Mouse (Mus musculus) CH12F3 (cell line): Measurements from ENCODE around the gene Rnpepl1.

ENCODE experiments used
- in situ Hi-C: fragments of 300-500 bp; cut with MboI; formaldehyde crosslinking; loops from 2 replicates; pipeline ENCODE4 v1.14.3; 2020; ENCODE audit warnings: low sequenced_read_pairs

Rnpepl1 gene

GRCm38 (mm10) chr1:92910239-92910885 lies at the start of gene Rnpepl1:
Gene Rnpepl1 (plus strand): TSS chr1:92910783.
- in situ Hi-C loops = no loop called here

GRCm38 (mm10) chr1:92861503-92861902 lies 49.1 kb upstream of the Rnpepl1 start:
- in situ Hi-C loops = no loop called here

GRCm38 (mm10) chr1:92863268-92863667 lies 47.3 kb upstream of the Rnpepl1 start:
- in situ Hi-C loops = no loop called here

GRCm38 (mm10) chr1:92866170-92866569 lies 44.4 kb upstream of the Rnpepl1 start:
- in situ Hi-C loops = no loop called here

- in situ Hi-C loops = no loop called here
Measured at GRCm38 (mm10) chr1:92869985-92870384, 40.6 kb upstream of the Rnpepl1 start.

GRCm38 (mm10) chr1:92872666-92873065 lies 37.9 kb upstream of the Rnpepl1 start:
- in situ Hi-C loops = no loop called here

- in situ Hi-C loops = no loop called here
Measured at GRCm38 (mm10) chr1:92874011-92874410, 36.6 kb upstream of the Rnpepl1 start.

- in situ Hi-C loops = no loop called here
Measured at GRCm38 (mm10) chr1:92875360-92876111, 35.0 kb upstream of the Rnpepl1 start.

- in situ Hi-C loops = no loop called here
Measured at GRCm38 (mm10) chr1:92877431-92877978, 33.1 kb upstream of the Rnpepl1 start.

- in situ Hi-C loops = no loop called here
Measured at GRCm38 (mm10) chr1:92878066-92878741, 32.4 kb upstream of the Rnpepl1 start.

GRCm38 (mm10) chr1:92879266-92879665 lies 31.3 kb upstream of the Rnpepl1 start:
- in situ Hi-C loops = no loop called here

- in situ Hi-C loops = no loop called here
Measured at GRCm38 (mm10) chr1:92880101-92880500, 30.5 kb upstream of the Rnpepl1 start.

- in situ Hi-C loops = no loop called here
Measured at GRCm38 (mm10) chr1:92881982-92882381, 28.6 kb upstream of the Rnpepl1 start.

GRCm38 (mm10) chr1:92888901-92889655 lies 21.5 kb upstream of the Rnpepl1 start:
- in situ Hi-C loops = no loop called here

GRCm38 (mm10) chr1:92892791-92893190 lies 17.8 kb upstream of the Rnpepl1 start:
- in situ Hi-C loops = no loop called here

- in situ Hi-C loops = no loop called here
Measured at GRCm38 (mm10) chr1:92893896-92894295, 16.7 kb upstream of the Rnpepl1 start.

- in situ Hi-C loops = no loop called here
Measured at GRCm38 (mm10) chr1:92895089-92895488, 15.5 kb upstream of the Rnpepl1 start.

- in situ Hi-C loops = no loop called here
Measured at GRCm38 (mm10) chr1:92902786-92903185, 7.8 kb upstream of the Rnpepl1 start, which contains the start of gene Ankmy1. Gene Ankmy1 (minus strand): TSS chr1:92902906.

GRCm38 (mm10) chr1:92903627-92904026 lies 7.0 kb upstream of the Rnpepl1 start:
- in situ Hi-C loops = no loop called here

GRCm38 (mm10) chr1:92905703-92906310 lies 4.8 kb upstream of the Rnpepl1 start:
- in situ Hi-C loops = no loop called here
